Mouse (Mus musculus) ES-E14 (cell line): ENCODE measurements around the gene Gp1bb. TPM values are rescaled to one million over a fixed set of nuclear protein-coding genes. Genes with fewer than 3 reads are reported as not detected.
A peak's percentile ranks its signal among the peaks of the same experiment; 100 is the strongest.

Source experiments
- DNase-seq: peaks from one replicate; pipeline ENCODE4 v3.0.0-alpha.2; 2013; ENCODE audit warnings: low read depth, low spot score
- H3K27ac ChIP-seq: 2 replicates; pipeline ENCODE4 v1.5.1; 2012; ENCODE audit warnings: low read depth, mild to moderate bottlenecking, low read length, moderate library complexity, mixed read lengths; ENCODE audit not compliant: poor library complexity, insufficient read depth, severe bottlenecking
- H3K36me3 ChIP-seq: 2 replicates; pipeline ENCODE4 v1.6.1; 2012; ENCODE audit warnings: mild to moderate bottlenecking, low read length, moderate library complexity, mixed read lengths; ENCODE audit not compliant: control insufficient read depth, poor library complexity, insufficient read depth, severe bottlenecking
- H3K4me1 ChIP-seq, 2 experiments: fragments of 150-350 bp in 1 of 2; sonication (generic) in 1 of 2; 2 replicates each; pipeline ENCODE4 v1.6.1; 2012; ENCODE audit warnings: low read length in 2 of 2, mild to moderate bottlenecking in 1 of 2, mixed read lengths in 1 of 2; ENCODE audit not compliant: control insufficient read depth in 2 of 2, insufficient read depth in 2 of 2, poor library complexity in 1 of 2
- H3K4me3 ChIP-seq, 2 experiments: fragments of 150-350 bp in 1 of 2; sonication (generic) in 1 of 2; 2 replicates each; pipeline ENCODE4 v1.5.1; 2012; ENCODE audit warnings: low read length in 2 of 2, low read depth in 1 of 2, mild to moderate bottlenecking in 1 of 2, mixed read lengths in 1 of 2; ENCODE audit not compliant: insufficient read depth in 1 of 2, poor library complexity in 1 of 2, severe bottlenecking in 1 of 2
- H3K9ac ChIP-seq: 2 replicates; pipeline ENCODE4 v1.6.1; 2012; ENCODE audit warnings: low read depth, mild to moderate bottlenecking, low read length, mixed read lengths; ENCODE audit not compliant: poor library complexity, insufficient read depth, severe bottlenecking
- H3K9me3 ChIP-seq: fragments of 150-350 bp; sonication (generic); 2 replicates; pipeline ENCODE4 v1.6.1; 2012; ENCODE audit warnings: low read depth, mild to moderate bottlenecking, low read length; ENCODE audit not compliant: control insufficient read depth, insufficient read depth
- CHD2 ChIP-seq: IDR thresholded peaks from 2 replicates; pipeline ENCODE4 v1.6.1; 2014; ENCODE audit warnings: mild to moderate bottlenecking, low read depth, low read length, inconsistent platforms
- HCFC1 ChIP-seq: IDR thresholded peaks from 2 replicates; pipeline ENCODE4 v1.6.1; 2012; ENCODE audit warnings: low read length, inconsistent platforms, borderline replicate concordance; ENCODE audit not compliant: insufficient read depth
- MAFK ChIP-seq: IDR thresholded peaks from 2 replicates; pipeline ENCODE4 v1.6.1; 2014; ENCODE audit warnings: mild to moderate bottlenecking, low read depth, low read length, inconsistent platforms; ENCODE audit not compliant: insufficient read depth
- ZC3H11A ChIP-seq: IDR thresholded peaks from 2 replicates; pipeline ENCODE4 v1.6.1; 2012; ENCODE audit warnings: low read depth, mild to moderate bottlenecking, inconsistent platforms, low read length, borderline replicate concordance
- ZNF384 ChIP-seq: IDR thresholded peaks from 2 replicates; pipeline ENCODE4 v1.6.1; 2012; ENCODE audit warnings: low read depth, low read length, inconsistent platforms
- in situ Hi-C, 2 experiments: fragments of 600-800 bp; cut with MboI; formaldehyde crosslinking; loops; one replicate each; pipeline ENCODE4 v1.15.1; 2025; ENCODE audit warnings: low sequenced_read_pairs in 2 of 2, inconsistent platforms in 1 of 2; ENCODE audit not compliant: unreplicated experiment in 2 of 2
- total RNA-seq: library from RNA; depleted of rRNA; stranded (reverse); fragments of 300-350 nt; gene quantifications from 2 replicates; pipeline ENCODE4 v1.2.3, GENCODE M21; 2012

The Gp1bb gene
- total RNA-seq, 1 experiment = not detected

DNA sequence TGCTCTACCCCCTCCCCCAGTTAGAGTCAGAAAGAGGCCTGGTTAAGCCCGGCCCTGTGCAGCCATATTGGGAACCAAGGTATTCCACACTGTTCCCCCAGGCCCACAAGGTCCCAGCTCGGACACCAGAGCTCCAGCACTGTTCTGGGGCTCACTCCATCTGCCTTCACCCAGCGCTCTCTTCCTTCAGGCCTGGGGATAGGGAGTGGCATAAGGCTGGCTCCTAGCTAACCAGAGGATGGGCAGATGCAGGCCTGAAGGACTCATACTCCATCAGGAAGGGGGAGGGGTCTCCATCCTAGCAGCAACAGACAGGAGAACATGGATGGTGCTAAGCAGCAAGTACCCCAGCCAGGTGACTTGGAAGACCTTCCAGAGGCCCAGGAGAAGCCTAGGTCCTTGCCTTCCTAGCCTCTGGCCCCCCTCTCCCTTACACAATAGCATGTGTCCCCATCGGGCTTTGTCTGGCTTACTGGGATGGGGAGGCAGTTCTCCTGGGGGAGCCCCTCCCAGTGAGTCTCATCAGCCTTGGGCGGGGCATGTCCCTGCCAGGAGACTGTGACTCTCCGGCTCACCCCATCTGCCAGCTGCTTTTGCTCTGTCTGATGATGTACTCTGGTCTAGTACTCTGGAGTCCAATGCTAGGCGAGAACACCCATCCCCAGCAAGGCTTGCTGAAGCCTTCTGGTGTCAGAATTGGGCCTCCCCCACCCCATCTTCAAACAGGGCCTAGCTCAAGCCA is 6.2 kb upstream of the Gp1bb start:
- Histone ChIP-seq H3K36me3 (no peaks in the 10 kb centered on the region), H3K9ac (no peak overlapping the region), H3K4me1 (no peaks in the 10 kb centered on the region), H3K4me3 (no peak overlapping the region), H3K27ac (no peak overlapping the region), H3K9me3 (no peaks in the 10 kb centered on the region)
- TF ChIP-seq CHD2 = no peak
- no peak for TF ChIP-seq ZC3H11A
- TF ChIP-seq ZNF384 = no peak
- no peak for TF ChIP-seq MAFK
- no peak for TF ChIP-seq HCFC1
- in situ Hi-C loops = loop anchor here in 1 of 2 experiments (10.0 kb wide), 1 partner anchor 164 kb away; no protein-coding TSS in a partner anchor
- no peak for DNase-seq

- Histone ChIP-seq H3K4me1 (peaks cover 0 to 8% of the 10 kb centered on the region in 2 experiments; a peak in 1 of 4 replicates), H3K36me3 (no peaks in the 10 kb centered on the region), H3K27ac (no peak overlapping the region), H3K9ac (no peak overlapping the region), H3K9me3 (no peaks in the 10 kb centered on the region), H3K4me3 (no peak overlapping the region)
- TF ChIP-seq HCFC1 (no peak), CHD2 (no peak)
- no peak for DNase-seq
- in situ Hi-C loops = loop anchor here in 1 of 2 experiments (10.0 kb wide), 1 partner anchor 162 kb away; no protein-coding TSS in a partner anchor
Observed at GRCm38 (mm10) chr16:18627163-18627562, 5.0 kb upstream of the Gp1bb start.

DNA sequence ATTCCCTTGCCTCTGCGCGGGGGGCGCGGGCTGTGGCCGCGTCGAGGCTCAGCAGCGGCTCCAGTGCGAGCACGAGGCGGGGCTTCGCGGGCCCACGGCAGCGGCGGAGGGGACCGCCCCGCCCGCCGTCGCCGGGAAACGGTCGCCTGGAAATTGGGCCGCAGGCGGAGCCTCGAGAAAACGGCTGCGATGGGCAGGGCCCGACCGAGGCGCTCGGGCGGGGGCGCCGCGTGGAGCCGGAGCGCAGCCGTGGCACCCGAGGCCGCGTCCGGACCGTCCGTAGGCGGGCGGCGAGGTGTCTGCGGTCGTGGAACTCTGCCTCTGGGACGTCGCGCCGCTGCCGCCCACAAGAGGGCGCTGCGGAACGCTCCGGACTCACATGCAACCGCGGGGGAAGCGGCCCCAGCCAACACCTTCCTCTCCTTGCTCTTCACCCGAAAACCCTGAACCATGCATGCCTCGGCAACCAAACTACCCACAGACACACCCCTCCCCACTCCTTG is 4.2 kb upstream of the Gp1bb start, which contains the start of gene Gm49601:
Gm49601 (minus strand) TSS at position 52 of the 503 bp plus-strand sequence.
- DNase-seq = peak; percentile 65
- Histone ChIP-seq H3K36me3 (no peaks in the 10 kb centered on the region), H3K4me1 (peaks cover 0 to 11% of the 10 kb centered on the region in 2 experiments; a peak in 1 of 4 replicates), H3K4me3 (peak within 1 kb of the TSS; percentile 15 to 65; a peak in 3 of 4 replicates), H3K9me3 (no peaks in the 10 kb centered on the region), H3K27ac (no peak within 1 kb of the TSS), H3K9ac (peak within 1 kb of the TSS; percentile 48; the same call in 1 of the 2 replicates)
- in situ Hi-C loops = loop anchor here in 1 of 2 experiments (10.0 kb wide), 1 partner anchor 162 kb away; no protein-coding TSS in a partner anchor
- no peak for TF ChIP-seq HCFC1
- no peak for TF ChIP-seq ZNF384
- TF ChIP-seq ZC3H11A = no peak
- no peak for TF ChIP-seq MAFK
- no peak for TF ChIP-seq CHD2

GRCm38 (mm10) chr16:18625791-18626311 is 3.6 kb upstream of the Gp1bb start:
- no peak for DNase-seq
- peak overlapping the region; percentile 48; the same call in 1 of the 2 replicates for H3K9ac ChIP-seq
- in situ Hi-C loops = loop anchor here in 1 of 2 experiments (10.0 kb wide), 1 partner anchor 161 kb away; no protein-coding TSS in a partner anchor
- no peak overlapping the region for H3K27ac ChIP-seq
- H3K36me3 ChIP-seq = no peaks in the 10 kb centered on the region
- TF ChIP-seq ZC3H11A = no peak
- no peak for TF ChIP-seq MAFK
- no peak for TF ChIP-seq ZNF384
- no peak for TF ChIP-seq CHD2
- TF ChIP-seq HCFC1 = no peak
- H3K9me3 ChIP-seq = no peaks in the 10 kb centered on the region
- H3K4me1 ChIP-seq = peaks cover 0 to 11% of the 10 kb centered on the region in 2 experiments; a peak in 1 of 4 replicates
- peak overlapping the region; percentile 15 to 65; a peak in 3 of 4 replicates for H3K4me3 ChIP-seq
